Mouse (Mus musculus) heart, adult 2 months (tissue): ENCODE measurements around the gene Kcnd2. TPM values are rescaled to one million over a fixed set of nuclear protein-coding genes. Genes with fewer than 3 reads are reported as not detected.

Experiments used
- DNase-seq, 2 experiments: peaks; one replicate each; pipeline ENCODE4 v3.0.0; 2021
- H3K27ac ChIP-seq: fragments of 200-600 bp; 2 replicates; pipeline ENCODE4 v1.8.1; 2022
- H3K27me3 ChIP-seq: fragments of 200-500 bp; 2 replicates; pipeline ENCODE4 v1.6.1; 2012; ENCODE audit warnings: mild to moderate bottlenecking, low read length, inconsistent platforms, mixed read lengths; ENCODE audit not compliant: control insufficient read depth, insufficient read depth
- H3K36me3 ChIP-seq: fragments of 200-500 bp; 2 replicates; pipeline ENCODE4 v1.6.1; 2012; ENCODE audit warnings: low read length, inconsistent platforms; ENCODE audit not compliant: control insufficient read depth, insufficient read depth
- H3K4me1 ChIP-seq: fragments of 200-500 bp; 2 replicates; pipeline ENCODE4 v1.6.1; 2011; ENCODE audit warnings: low read length; ENCODE audit not compliant: control insufficient read depth, insufficient read depth
- H3K4me3 ChIP-seq: fragments of 200-600 bp; 2 replicates; pipeline ENCODE4 v1.8.1; 2022
- H3K79me2 ChIP-seq: fragments of 200-500 bp; replicated peaks from 2 replicates; pipeline ENCODE4 v1.6.1; 2012; ENCODE audit warnings: mild to moderate bottlenecking, inconsistent platforms, low read length, moderate library complexity, mixed read lengths; ENCODE audit not compliant: control insufficient read depth, insufficient read depth
- H3K9ac ChIP-seq: fragments of 200-500 bp; 2 replicates; pipeline ENCODE4 v1.6.1; 2012; ENCODE audit warnings: low read depth, mild to moderate bottlenecking, control low read depth, inconsistent platforms, low read length, mixed read lengths
- CTCF ChIP-seq: fragments of 200-600 bp; IDR thresholded peaks from 2 replicates; pipeline ENCODE4 v1.8.1; 2022; ENCODE audit warnings: antibody characterized with exemption, mild to moderate bottlenecking, moderate library complexity
- EP300 ChIP-seq: fragments of 200-500 bp; IDR thresholded peaks from 2 replicates; pipeline ENCODE4 v1.6.1; 2011; ENCODE audit warnings: low read depth, low read length, control low read depth; ENCODE audit not compliant: insufficient read depth
- POLR2A ChIP-seq: fragments of 200-500 bp; IDR thresholded peaks from 2 replicates; pipeline ENCODE4 v1.6.1; 2011; ENCODE audit warnings: mild to moderate bottlenecking, low read depth, low read length, control low read depth; ENCODE audit not compliant: insufficient read depth
- WGBS: fragments of 180-500 bp; shearing (Covaris S2); methylation state at CpG from one replicate; pipeline ENCODE4 v1.1.7; 2018; 5-methylcytosine and 5-hydroxymethylcytosine counted together
- intact Hi-C: fragments of 180-260 bp; cut with DNase I; formaldehyde crosslinking; loops from one replicate; pipeline ENCODE4 v1.15.1; 2025
- polyA plus RNA-seq: library from polyadenylated mRNA; depleted of rRNA; stranded (reverse); fragments of >200 nt; gene quantifications from 2 replicates; pipeline ENCODE4 v1.2.3, GENCODE M21; 2012
- total RNA-seq, 2 experiments: library from RNA; stranded (reverse); gene quantifications; 2 replicates each; pipeline ENCODE4 v1.2.3; 2021

The Kcnd2 gene
- total and polyA plus RNA-seq, 3 experiments = 8.1 to 14.1 (median 12.8) TPM

- Histone ChIP-seq H3K79me2 (no peaks in the 10 kb centered on the region), H3K9ac (no peak overlapping the region), H3K27me3 (no peaks in the 10 kb centered on the region), H3K4me1 (no peaks in the 10 kb centered on the region), H3K27ac (no peak overlapping the region), H3K36me3 (no peaks in the 10 kb centered on the region), H3K4me3 (no peak overlapping the region)
- intact Hi-C loops = no loop called here
- DNase-seq = no peak
- WGBS = 67% methylated on average over 1 of the region's 1 CpGs
- TF ChIP-seq EP300 (no peak), CTCF (no peak), POLR2A (no peak)
Measured at GRCm38 (mm10) chr6:21471891-21472544, 256.7 kb downstream of the Kcnd2 start.

GRCm38 (mm10) chr6:21482714-21483113 lies 267.4 kb downstream of the Kcnd2 start:
- TF ChIP-seq POLR2A (no peak), CTCF (no peak), EP300 (no peak)

GRCm38 (mm10) chr6:21488536-21488935 lies 273.2 kb downstream of the Kcnd2 start:
- H3K9ac ChIP-seq = no peak overlapping the region
- H3K27me3 ChIP-seq = no peaks in the 10 kb centered on the region
- no peaks in the 10 kb centered on the region for H3K36me3 ChIP-seq
- no peak overlapping the region for H3K4me3 ChIP-seq
- H3K4me1 ChIP-seq = no peaks in the 10 kb centered on the region
- no peak overlapping the region for H3K27ac ChIP-seq
- no peak for DNase-seq
- TF ChIP-seq EP300 (no peak), CTCF (no peak), POLR2A (no peak)
- H3K79me2 ChIP-seq = no peaks in the 10 kb centered on the region
- WGBS = 80% methylated on average over 2 of the region's 2 CpGs
- intact Hi-C loops = no loop called here

More at GRCm38 (mm10) chr6:21482714-21483113, 267.4 kb downstream of the Kcnd2 start:
- H3K4me3 ChIP-seq = no peak overlapping the region
- DNase-seq = no peak
- no peaks in the 10 kb centered on the region for H3K79me2 ChIP-seq
- H3K36me3 ChIP-seq = no peaks in the 10 kb centered on the region
- intact Hi-C loops = no loop called here
- H3K4me1 ChIP-seq = no peaks in the 10 kb centered on the region
- no peak overlapping the region for H3K9ac ChIP-seq
- WGBS = 89% methylated on average over 2 of the region's 2 CpGs
- no peaks in the 10 kb centered on the region for H3K27me3 ChIP-seq
- H3K27ac ChIP-seq = no peak overlapping the region

GRCm38 (mm10) chr6:21502921-21503320 lies 287.6 kb downstream of the Kcnd2 start:
- Histone ChIP-seq H3K9ac (no peak overlapping the region), H3K27ac (no peak overlapping the region), H3K36me3 (no peaks in the 10 kb centered on the region), H3K4me1 (no peaks in the 10 kb centered on the region), H3K79me2 (no peaks in the 10 kb centered on the region), H3K27me3 (no peaks in the 10 kb centered on the region), H3K4me3 (no peak overlapping the region)
- DNase-seq = no peak
- intact Hi-C loops = no loop called here
- no peak for TF ChIP-seq CTCF
- 74% methylated on average over 1 of the region's 1 CpGs for WGBS

- DNase-seq = no peak
Measured at GRCm38 (mm10) chr6:21510621-21511239, 295.4 kb downstream of the Kcnd2 start.

GRCm38 (mm10) chr6:21520351-21520750 lies 305.0 kb downstream of the Kcnd2 start:
- no peak for TF ChIP-seq POLR2A
- TF ChIP-seq CTCF = no peak
- TF ChIP-seq EP300 = no peak
- WGBS = 6% methylated on average over 1 of the region's 1 CpGs
- Histone ChIP-seq H3K79me2 (no peaks in the 10 kb centered on the region), H3K27me3 (no peaks in the 10 kb centered on the region), H3K36me3 (no peaks in the 10 kb centered on the region), H3K4me1 (no peaks in the 10 kb centered on the region), H3K9ac (no peak overlapping the region), H3K4me3 (no peak overlapping the region), H3K27ac (no peak overlapping the region)
- DNase-seq = no peak
- intact Hi-C loops = no loop called here

More at GRCm38 (mm10) chr6:21510621-21511239, 295.4 kb downstream of the Kcnd2 start:
- intact Hi-C loops = no loop called here
- 73% methylated on average over 3 of the region's 3 CpGs for WGBS
- Histone ChIP-seq H3K27ac (no peak overlapping the region), H3K27me3 (no peaks in the 10 kb centered on the region), H3K4me1 (no peaks in the 10 kb centered on the region), H3K36me3 (no peaks in the 10 kb centered on the region), H3K9ac (no peak overlapping the region), H3K79me2 (no peaks in the 10 kb centered on the region), H3K4me3 (no peak overlapping the region)
- TF ChIP-seq POLR2A = no peak
- TF ChIP-seq EP300 = no peak
- no peak for TF ChIP-seq CTCF
